Mouse (Mus musculus) bone marrow macrophage, adult 2 months (primary cell): ENCODE results near the gene Tll2. TPM values are rescaled to one million over a fixed set of nuclear protein-coding genes. Genes with fewer than 3 reads are reported as not detected.

Source experiments
- H3K27ac ChIP-seq: 2 replicates; pipeline ENCODE4 v1.5.1; 2012; ENCODE audit warnings: low read depth, low read length; ENCODE audit not compliant: insufficient read depth
- H3K4me1 ChIP-seq: 2 replicates; pipeline ENCODE4 v1.6.1; 2012; ENCODE audit warnings: low read length; ENCODE audit not compliant: control insufficient read depth, insufficient read depth
- H3K4me3 ChIP-seq: 2 replicates; pipeline ENCODE4 v1.5.1; 2012; ENCODE audit warnings: mild to moderate bottlenecking, low read length, moderate library complexity; ENCODE audit not compliant: insufficient read depth
- CTCF ChIP-seq: IDR thresholded peaks from 2 replicates; pipeline ENCODE4 v1.5.1; 2012; ENCODE audit warnings: low read depth, mild to moderate bottlenecking, low read length, moderate library complexity
- POLR2A ChIP-seq: IDR thresholded peaks from 2 replicates; pipeline ENCODE4 v1.6.1; 2012; ENCODE audit warnings: mild to moderate bottlenecking, low read depth, low read length, borderline replicate concordance
- polyA plus RNA-seq: library from polyadenylated mRNA; stranded (reverse); fragments of >200 nt; gene quantifications from 2 replicates; pipeline ENCODE4 v1.2.4, GENCODE M21; 2012; ENCODE audit not compliant: missing spikeins, insufficient read depth, insufficient read length

Gene Tll2
- not detected in 2 replicates for polyA plus RNA-seq

GRCm38 (mm10) chr19:41206811-41207344 is at the start of gene Tll2:
Tll2 (minus strand) TSS chr19:41206835.
- Histone ChIP-seq H3K4me1 (0 out of 2 replicates have a peak, but pooled peaks cover 4% of the 10 kb centered on the region), H3K4me3 (peak within 1 kb of the TSS; percentile 41), H3K27ac (no peak within 1 kb of the TSS)
- no peak for TF ChIP-seq POLR2A
- no peak for TF ChIP-seq CTCF

- H3K4me3 ChIP-seq, result no peak overlapping the region
- H3K27ac ChIP-seq, result no peak overlapping the region
- TF ChIP-seq CTCF (no peak), POLR2A (no peak)
- H3K4me1 ChIP-seq, result peaks cover 16% of the 10 kb centered on the region
These were observed 47.9 kb upstream of the Tll2 start for GRCm38 (mm10) chr19:41254584-41254983.

GRCm38 (mm10) chr19:41248968-41249367 is 42.3 kb upstream of the Tll2 start:
- Histone ChIP-seq H3K27ac (no peak overlapping the region), H3K4me1 (peaks cover 13% of the 10 kb centered on the region), H3K4me3 (no peak overlapping the region)
- no peak for TF ChIP-seq CTCF
- no peak for TF ChIP-seq POLR2A

- H3K27ac ChIP-seq, result no peak overlapping the region
- no peak overlapping the region for H3K4me3 ChIP-seq
- TF ChIP-seq POLR2A, result no peak
- peaks cover 13% of the 10 kb centered on the region for H3K4me1 ChIP-seq
These were observed 41.6 kb upstream of the Tll2 start for GRCm38 (mm10) chr19:41248271-41248670.

GRCm38 (mm10) chr19:41246271-41246670 is 39.6 kb upstream of the Tll2 start:
- TF ChIP-seq CTCF, result no peak
- no peak for TF ChIP-seq POLR2A
- H3K4me1 ChIP-seq, result peaks cover 15% of the 10 kb centered on the region
- H3K4me3 ChIP-seq, result no peak overlapping the region
- H3K27ac ChIP-seq, result peak overlapping the region; percentile 23; the same call in 1 of the 2 replicates

- H3K4me3 ChIP-seq, result no peak overlapping the region
- H3K4me1 ChIP-seq, result peaks cover 10% of the 10 kb centered on the region
- H3K27ac ChIP-seq, result no peak overlapping the region
- TF ChIP-seq CTCF, result no peak
- no peak for TF ChIP-seq POLR2A
These were observed 37.9 kb upstream of the Tll2 start for GRCm38 (mm10) chr19:41244581-41244980.

GRCm38 (mm10) chr19:41241997-41242396 is 35.4 kb upstream of the Tll2 start:
- TF ChIP-seq CTCF (no peak), POLR2A (no peak)
- no peak overlapping the region for H3K27ac ChIP-seq
- no peak overlapping the region for H3K4me3 ChIP-seq
- peaks cover 8% of the 10 kb centered on the region for H3K4me1 ChIP-seq

GRCm38 (mm10) chr19:41233698-41234097 is 27.1 kb upstream of the Tll2 start:
- Histone ChIP-seq H3K4me3 (no peak overlapping the region), H3K4me1 (no peaks in the 10 kb centered on the region)

GRCm38 (mm10) chr19:41208326-41208725 is 1.7 kb upstream of the Tll2 start:
- TF ChIP-seq CTCF, result no peak
- Histone ChIP-seq H3K4me3 (no peak overlapping the region), H3K4me1 (0 out of 2 replicates have a peak, but pooled peaks cover 4% of the 10 kb centered on the region), H3K27ac (no peak overlapping the region)

More at GRCm38 (mm10) chr19:41233698-41234097, 27.1 kb upstream of the Tll2 start:
- no peak overlapping the region for H3K27ac ChIP-seq
- TF ChIP-seq CTCF (no peak), POLR2A (no peak)

- Histone ChIP-seq H3K27ac (no peak overlapping the region), H3K4me1 (0 out of 2 replicates have a peak, but pooled peaks cover 4% of the 10 kb centered on the region), H3K4me3 (peak overlapping the region; percentile 41)
- TF ChIP-seq POLR2A (no peak), CTCF (no peak)
These were observed 409 bp downstream of the Tll2 start for GRCm38 (mm10) chr19:41206041-41206810.
